Mouse (Mus musculus) hindbrain, postnatal 0 days (tissue): Measurements from ENCODE around the gene Hikeshi. TPM values are rescaled to one million over a fixed set of nuclear protein-coding genes. Genes with fewer than 3 reads are reported as not detected.
A peak's percentile ranks its signal among the peaks of the same experiment; 100 is the strongest.

Source experiments
- ATAC-seq: fragments of 200-750 bp; cut with Nextera tagmentation; 2 replicates; pipeline ENCODE4 v1.8.0; 2017; ENCODE audit warnings: mild to moderate bottlenecking, moderate TSS enrichment, moderate library complexity
- DNase-seq: peaks from one replicate; pipeline ENCODE4 v3.0.0-alpha.2; 2015; ENCODE audit warnings: low spot score
- H3K27ac ChIP-seq: fragments of 300-500 bp; sonication (generic); 2 replicates; pipeline ENCODE4 v1.5.1; 2014; ENCODE audit warnings: mild to moderate bottlenecking
- H3K27me3 ChIP-seq: fragments of 300-500 bp; sonication (generic); 2 replicates; pipeline ENCODE4 v1.6.1; 2014; ENCODE audit warnings: low read length, mixed read lengths; ENCODE audit not compliant: insufficient read depth
- H3K36me3 ChIP-seq: fragments of 300-500 bp; sonication (generic); 2 replicates; pipeline ENCODE4 v1.6.1; 2014; ENCODE audit warnings: low read length, mixed read lengths; ENCODE audit not compliant: insufficient read depth
- H3K4me1 ChIP-seq: fragments of 300-500 bp; sonication (generic); 2 replicates; pipeline ENCODE4 v1.6.1; 2014; ENCODE audit warnings: antibody characterized with exemption, low read length, mixed read lengths; ENCODE audit not compliant: insufficient read depth
- H3K4me2 ChIP-seq: fragments of 300-500 bp; sonication (generic); 2 replicates; pipeline ENCODE4 v1.6.1; 2014; ENCODE audit warnings: low read depth, mild to moderate bottlenecking, low read length, moderate library complexity, mixed read lengths
- H3K4me3 ChIP-seq: fragments of 300-500 bp; sonication (generic); 2 replicates; pipeline ENCODE4 v1.5.1; 2014; ENCODE audit warnings: low read length
- H3K9ac ChIP-seq: fragments of 300-500 bp; sonication (generic); replicated peaks from 2 replicates; pipeline ENCODE4 v1.6.1; 2014; ENCODE audit warnings: mild to moderate bottlenecking, low read length, moderate library complexity, mixed read lengths
- H3K9me3 ChIP-seq: fragments of 300-500 bp; sonication (generic); 2 replicates; pipeline ENCODE4 v1.6.1; 2016; ENCODE audit warnings: low read length, mixed read lengths
- CTCF ChIP-seq: IDR thresholded peaks from 2 replicates; pipeline ENCODE4 v1.5.1; 2016; ENCODE audit warnings: antibody characterized with exemption, control low read depth, low read depth
- WGBS: fragments of 180-500 bp; shearing (Covaris S2); extraction: QIAGEN DNeasy Blood & Tissue Kit; methylation state at CpG from one replicate; pipeline ENCODE4 v1.1.7; 2014; 5-methylcytosine and 5-hydroxymethylcytosine counted together
- polyA plus RNA-seq: library from polyadenylated mRNA; unstranded; fragments of >200 nt; fragmentation: Nextera tagmentation; extraction: Ambion mirVana; gene quantifications from 2 replicates; pipeline ENCODE4 v1.2.1, GENCODE M21; 2015
- total RNA-seq: library from RNA; depleted of rRNA; stranded (reverse); fragments of >200 nt; gene quantifications from 2 replicates; pipeline ENCODE4 v1.2.3, GENCODE M21; 2014

Gene Hikeshi
- total and polyA plus RNA-seq, 2 experiments from 2014 or later: 64.4 to 139 TPM

DNA sequence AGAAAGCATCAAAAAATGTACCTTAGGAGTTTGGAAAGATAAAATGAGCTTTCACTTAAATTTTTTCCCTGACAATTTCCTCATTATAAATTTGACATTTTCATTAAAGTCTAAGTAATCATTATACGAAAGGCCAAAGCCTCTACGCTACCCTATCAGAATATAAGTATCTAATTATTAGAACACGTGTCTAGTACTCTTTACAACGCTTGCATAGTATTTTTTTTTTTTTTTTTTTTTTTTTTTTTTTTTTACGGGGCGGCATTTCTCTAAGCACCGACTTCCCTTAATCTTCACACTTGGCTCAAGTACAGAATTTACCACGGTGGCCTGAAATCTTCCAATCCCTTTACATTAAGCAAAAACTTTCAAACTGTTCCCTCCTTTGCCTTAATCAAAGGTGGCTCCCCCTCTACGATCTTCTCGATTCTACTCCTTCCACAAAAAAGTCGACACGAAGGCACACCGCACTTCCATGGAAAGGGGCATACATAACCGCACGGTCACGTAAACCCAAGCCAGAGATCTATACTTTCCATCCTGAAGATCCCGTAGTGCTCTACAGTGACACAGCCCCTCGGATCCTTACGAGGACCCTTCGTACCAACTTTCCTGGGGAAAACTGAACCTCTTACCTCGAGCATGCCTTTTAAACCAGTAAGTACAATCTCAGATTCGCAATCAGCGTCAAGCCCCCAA lies 38.6 kb upstream of the Hikeshi start:
- H3K36me3 ChIP-seq: 0 out of 2 replicates have a peak, but pooled peaks cover 10% of the 10 kb centered on the region
- H3K27ac ChIP-seq: peak overlapping the region; percentile 97
- DNase-seq (no peak), ATAC-seq (no peak)
- no peaks in the 10 kb centered on the region for H3K9me3 ChIP-seq
- peaks cover 9% of the 10 kb centered on the region; the same call in 1 of the 2 replicates for H3K4me1 ChIP-seq
- no peak for TF ChIP-seq CTCF
- WGBS: 2% methylated on average over 23 of the region's 23 CpGs
- no peaks in the 10 kb centered on the region for H3K27me3 ChIP-seq
- peak overlapping the region; percentile 85 for H3K9ac ChIP-seq
- peak overlapping the region; percentile 87 for H3K4me2 ChIP-seq
- H3K4me3 ChIP-seq: peak overlapping the region; percentile 68

DNA sequence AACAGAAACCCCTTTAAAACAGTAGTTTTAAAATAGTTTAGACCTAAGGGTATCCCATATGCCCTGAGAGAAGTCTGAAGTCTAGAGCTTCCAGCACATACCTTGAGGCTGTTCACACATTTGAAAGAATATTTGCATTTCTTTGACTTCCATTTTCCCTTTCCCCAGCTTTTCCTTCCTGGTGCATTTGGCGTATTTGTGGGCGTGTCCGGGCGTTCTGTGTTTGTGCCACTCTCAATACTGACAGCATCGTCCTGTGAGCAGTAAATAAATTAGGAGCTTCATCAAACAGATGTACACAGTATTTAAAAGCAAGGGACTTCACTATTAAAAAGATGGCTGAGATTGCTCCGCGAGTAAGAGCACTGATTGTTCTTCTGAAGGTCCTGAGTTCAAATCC lies 35.8 kb upstream of the Hikeshi start:
- Histone ChIP-seq H3K27ac (no peak overlapping the region), H3K27me3 (no peaks in the 10 kb centered on the region), H3K4me2 (no peak overlapping the region), H3K9ac (no peak overlapping the region), H3K36me3 (0 out of 2 replicates have a peak, but pooled peaks cover 10% of the 10 kb centered on the region), H3K4me3 (no peak overlapping the region), H3K9me3 (no peaks in the 10 kb centered on the region), H3K4me1 (peaks cover 9% of the 10 kb centered on the region; the same call in 1 of the 2 replicates)
- TF ChIP-seq CTCF: no peak
- DNase-seq (no peak), ATAC-seq (no peak)
- WGBS: 96% methylated on average over 7 of the region's 7 CpGs

DNA sequence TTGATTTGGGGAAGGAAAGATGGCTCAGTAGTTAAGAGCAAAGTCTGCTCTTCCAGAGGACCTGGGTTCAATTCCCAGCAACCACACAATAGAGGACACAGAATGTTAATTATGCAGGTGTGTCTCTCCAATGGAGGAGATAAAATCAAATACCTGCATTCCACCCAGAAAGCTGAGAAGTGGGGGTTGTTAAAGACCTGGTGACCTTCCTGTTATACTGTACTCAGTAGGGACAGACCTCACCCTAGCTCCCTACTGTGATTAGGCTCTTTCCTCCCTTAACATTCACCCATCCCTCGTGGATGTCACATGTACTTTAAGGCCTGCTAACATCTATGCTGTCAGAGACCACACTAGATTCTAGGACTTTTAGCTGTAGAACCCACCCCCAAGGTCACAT lies 34.6 kb upstream of the Hikeshi start:
- H3K27ac ChIP-seq: no peak overlapping the region
- H3K27me3 ChIP-seq: no peaks in the 10 kb centered on the region
- DNase-seq (no peak), ATAC-seq (no peak)
- 0 out of 2 replicates have a peak, but pooled peaks cover 10% of the 10 kb centered on the region for H3K36me3 ChIP-seq
- WGBS: 93% methylated on average over 1 of the region's 1 CpGs
- H3K9ac ChIP-seq: no peak overlapping the region
- H3K4me2 ChIP-seq: no peak overlapping the region
- no peak overlapping the region for H3K4me3 ChIP-seq
- H3K4me1 ChIP-seq: peaks cover 9% of the 10 kb centered on the region; the same call in 1 of the 2 replicates
- no peaks in the 10 kb centered on the region for H3K9me3 ChIP-seq
- no peak for TF ChIP-seq CTCF

GRCm38 (mm10) chr7:89967235-89967634 lies 26.2 kb upstream of the Hikeshi start:
- DNase-seq: no peak
- no peak for ATAC-seq
- no peak overlapping the region for H3K4me3 ChIP-seq
- WGBS: 87% methylated on average over 2 of the region's 2 CpGs
- H3K27ac ChIP-seq: no peak overlapping the region
- no peak overlapping the region for H3K9ac ChIP-seq
- H3K36me3 ChIP-seq: peaks cover 11% of the 10 kb centered on the region
- no peaks in the 10 kb centered on the region for H3K9me3 ChIP-seq
- no peaks in the 10 kb centered on the region for H3K27me3 ChIP-seq
- no peaks in the 10 kb centered on the region for H3K4me1 ChIP-seq
- TF ChIP-seq CTCF: no peak
- no peak overlapping the region for H3K4me2 ChIP-seq

- Histone ChIP-seq H3K9me3 (no peaks in the 10 kb centered on the region), H3K4me1 (no peaks in the 10 kb centered on the region), H3K4me2 (no peak overlapping the region), H3K27ac (no peak overlapping the region), H3K27me3 (no peaks in the 10 kb centered on the region), H3K9ac (no peak overlapping the region), H3K4me3 (no peak overlapping the region), H3K36me3 (peaks cover 12% of the 10 kb centered on the region)
- DNase-seq: no peak
- WGBS: 79% methylated on average over 1 of the region's 1 CpGs
- TF ChIP-seq CTCF: no peak
- ATAC-seq: no peak
Measured at GRCm38 (mm10) chr7:89966771-89967170, 25.8 kb upstream of the Hikeshi start.

GRCm38 (mm10) chr7:89963135-89963534 lies 22.1 kb upstream of the Hikeshi start:
- Histone ChIP-seq H3K27me3 (no peaks in the 10 kb centered on the region), H3K4me2 (no peak overlapping the region), H3K4me1 (no peaks in the 10 kb centered on the region), H3K27ac (no peak overlapping the region), H3K36me3 (peaks cover 12% of the 10 kb centered on the region), H3K9ac (no peak overlapping the region), H3K4me3 (no peak overlapping the region), H3K9me3 (no peaks in the 10 kb centered on the region)
- no peak for DNase-seq
- ATAC-seq: no peak
- no peak for TF ChIP-seq CTCF

- 50% methylated on average over 5 of the region's 5 CpGs for WGBS
- H3K36me3 ChIP-seq: peaks cover 15% of the 10 kb centered on the region; the same call in 1 of the 2 replicates
Measured at GRCm38 (mm10) chr7:89957300-89957699, 16.3 kb upstream of the Hikeshi start.

More at GRCm38 (mm10) chr7:89957300-89957699, 16.3 kb upstream of the Hikeshi start:
- no peak overlapping the region for H3K27ac ChIP-seq
- H3K4me2 ChIP-seq: no peak overlapping the region
- H3K4me3 ChIP-seq: no peak overlapping the region
- H3K9me3 ChIP-seq: no peaks in the 10 kb centered on the region
- TF ChIP-seq CTCF: no peak
- H3K9ac ChIP-seq: no peak overlapping the region
- no peak for DNase-seq
- ATAC-seq: no peak
- H3K27me3 ChIP-seq: no peaks in the 10 kb centered on the region
- no peaks in the 10 kb centered on the region for H3K4me1 ChIP-seq
